Mouse (Mus musculus) cortical plate, adult 2 months (tissue): Measurements from ENCODE around the gene Dst.

Source experiments
- CTCF ChIP-seq: fragments of 200-500 bp; IDR thresholded peaks from 2 replicates; pipeline ENCODE4 v1.5.1; 2011; ENCODE audit warnings: mild to moderate bottlenecking, control low read depth, low read length; ENCODE audit not compliant: insufficient read depth; ENCODE audit errors: extremely low read depth
- POLR2A ChIP-seq: fragments of 200-500 bp; IDR thresholded peaks from 2 replicates; pipeline ENCODE4 v1.6.1; 2011; ENCODE audit warnings: mild to moderate bottlenecking, low read length, control low read depth; ENCODE audit not compliant: insufficient read depth; ENCODE audit errors: extremely low read depth

- TF ChIP-seq CTCF (peak; percentile 87), POLR2A (no peak)
These were observed 256.7 kb downstream of the Dst start for GRCm38 (mm10) chr1:34164616-34165295.
